Mouse (Mus musculus): ENCODE data around the gene Pnma1. TPM values are rescaled to one million over a fixed set of nuclear protein-coding genes. Genes with fewer than 3 reads are reported as not detected.

The Pnma1 gene
- total and polyA plus RNA-seq, 2 experiments from 2014 or later, result 0.31 TPM; not detected in 1

DNA sequence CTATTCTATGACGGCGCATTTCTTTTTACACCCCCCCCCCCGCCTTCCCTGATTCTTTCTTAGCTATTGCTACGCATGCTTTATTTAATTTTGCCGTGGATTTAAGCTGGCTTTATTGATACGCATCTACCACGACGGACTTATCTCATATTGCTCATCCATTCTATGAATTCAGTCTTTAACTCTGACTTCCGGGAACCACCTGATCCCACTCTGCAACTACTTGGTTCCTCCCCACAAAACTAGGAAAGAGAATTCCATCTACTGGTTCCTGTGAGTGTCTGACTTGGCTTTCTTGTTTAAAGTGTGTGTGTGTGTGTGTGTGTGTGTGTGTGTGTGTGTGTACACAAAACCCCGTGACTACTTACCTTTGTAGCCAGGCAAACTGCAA lies 328 bp upstream of the Pnma1 start:
- Histone ChIP-seq H3K9ac (replicated peaks; ENCODE audit: low read depth, low read length) (peak overlapping the region; percentile 48; the same call in 1 of the 2 replicates), H3K27ac (ENCODE audit: low read depth) (no peak overlapping the region), H3K9me3 (replicated peaks; ENCODE audit: control insufficient read depth, low read length) (no peaks in the 10 kb centered on the region), H3K4me1 (ENCODE audit: control insufficient read depth, insufficient read depth) (peaks cover 13% of the 10 kb centered on the region; the same call in 1 of the 2 replicates), H3K27me3 (ENCODE audit: control insufficient read depth, insufficient read depth, low read length) (no peaks in the 10 kb centered on the region), H3K36me3 (replicated peaks; ENCODE audit: control insufficient read depth, insufficient read depth, low read length) (peaks cover 28% of the 10 kb centered on the region), H3K4me2 (ENCODE audit: low read depth, low read length) (peak overlapping the region; percentile 84), H3K4me3 (ENCODE audit: low read depth, low read length) (peak overlapping the region; percentile 54)
- no peak for ATAC-seq (ENCODE audit: insufficient read depth, low read depth)
- 21% methylated on average over 10 of the region's 10 CpGs for WGBS
- TF ChIP-seq CTCF (IDR thresholded peaks at IDR 0.05; ENCODE audit: low read depth), result no peak
- no peak for TF ChIP-seq EP300 (IDR thresholded peaks at IDR 0.05; ENCODE audit: low read depth)
- no peak for DNase-seq (ENCODE audit: low spot score)

DNA sequence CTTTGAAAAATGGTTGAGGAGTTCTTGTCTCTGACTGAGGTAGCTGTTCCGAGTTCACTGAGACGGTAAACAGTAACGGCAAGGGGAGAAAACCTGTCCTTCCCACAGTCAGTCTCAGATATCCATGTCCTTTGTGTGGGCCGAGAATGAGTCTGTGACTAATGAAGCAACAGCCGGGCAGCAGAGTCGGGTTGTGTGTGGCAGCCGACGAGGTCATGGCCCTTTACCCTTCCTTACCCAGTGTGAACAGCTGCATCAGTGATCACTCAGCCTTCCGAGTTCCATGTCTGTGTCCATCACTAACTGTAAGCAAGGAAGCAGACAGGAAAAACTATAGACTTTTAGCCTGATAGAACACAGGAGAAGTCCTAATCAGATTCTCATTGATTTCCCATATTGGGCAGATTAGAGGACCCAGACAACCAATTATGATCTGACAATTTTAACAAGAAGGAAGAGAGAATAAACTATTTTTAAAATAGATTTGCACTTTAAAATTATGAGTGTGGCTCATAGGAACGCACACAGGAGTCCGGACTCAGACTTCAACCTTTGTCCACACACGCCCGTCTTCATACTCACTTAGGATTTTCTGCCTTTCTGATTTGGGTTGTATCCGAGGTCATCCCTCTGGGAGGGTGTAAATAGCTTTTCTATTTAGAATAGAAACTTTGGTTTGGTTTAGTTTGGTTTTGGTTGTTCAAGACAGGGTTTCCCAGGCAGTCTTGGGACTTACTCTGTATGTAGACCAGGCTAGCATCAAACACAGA lies 5.8 kb downstream of the Pnma1 start:
- 71% methylated on average over 14 of the region's 14 CpGs for WGBS
- Histone ChIP-seq H3K4me2 (ENCODE audit: low read depth, low read length) (no peak overlapping the region), H3K9me3 (replicated peaks; ENCODE audit: control insufficient read depth, low read length) (no peaks in the 10 kb centered on the region), H3K4me3 (ENCODE audit: low read depth, low read length) (no peak overlapping the region), H3K27ac (ENCODE audit: low read depth) (no peak overlapping the region), H3K9ac (replicated peaks; ENCODE audit: low read depth, low read length) (no peak overlapping the region), H3K36me3 (replicated peaks; ENCODE audit: control insufficient read depth, insufficient read depth, low read length) (0 out of 2 replicates have a peak, but pooled peaks cover 5% of the 10 kb centered on the region), H3K27me3 (ENCODE audit: control insufficient read depth, insufficient read depth, low read length) (no peaks in the 10 kb centered on the region), H3K4me1 (ENCODE audit: control insufficient read depth, insufficient read depth) (no peaks in the 10 kb centered on the region)
- ATAC-seq (ENCODE audit: insufficient read depth, low read depth) (no peak), DNase-seq (ENCODE audit: low spot score) (no peak)
- TF ChIP-seq EP300 (IDR thresholded peaks at IDR 0.05; ENCODE audit: low read depth) (no peak), CTCF (IDR thresholded peaks at IDR 0.05; ENCODE audit: low read depth) (no peak)

DNA sequence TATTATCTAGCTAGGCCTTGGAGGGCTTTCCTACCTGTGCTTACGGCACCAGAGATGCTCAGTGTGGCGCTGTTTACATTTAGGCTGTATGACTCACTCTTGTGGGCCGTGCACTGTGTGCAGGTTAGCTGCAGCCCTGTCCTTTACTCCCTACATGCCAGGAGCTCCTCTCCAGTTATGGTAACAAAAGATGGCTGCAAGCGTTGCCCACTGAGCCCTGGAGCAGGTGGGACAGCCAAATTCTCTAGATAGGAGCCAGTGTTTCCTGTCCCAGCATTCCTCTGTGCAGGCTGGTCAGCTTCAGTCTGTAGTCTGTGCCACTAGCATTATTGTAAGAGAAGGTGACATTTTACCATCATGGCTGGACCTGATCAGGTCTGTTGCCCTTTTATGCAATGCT lies 7.0 kb downstream of the Pnma1 start:
- no peak overlapping the region for H3K4me2 ChIP-seq (ENCODE audit: low read depth, low read length)
- H3K27ac ChIP-seq (ENCODE audit: low read depth), result no peak overlapping the region
- no peak overlapping the region for H3K9ac ChIP-seq (replicated peaks; ENCODE audit: low read depth, low read length)
- peaks cover 10% of the 10 kb centered on the region; the same call in 1 of the 2 replicates for H3K36me3 ChIP-seq (replicated peaks; ENCODE audit: control insufficient read depth, insufficient read depth, low read length)
- no peak for DNase-seq (ENCODE audit: low spot score)
- H3K27me3 ChIP-seq (ENCODE audit: control insufficient read depth, insufficient read depth, low read length), result no peaks in the 10 kb centered on the region
- WGBS, result 77% methylated on average over 4 of the region's 4 CpGs
- TF ChIP-seq CTCF (IDR thresholded peaks at IDR 0.05; ENCODE audit: low read depth), result no peak
- TF ChIP-seq EP300 (IDR thresholded peaks at IDR 0.05; ENCODE audit: low read depth), result no peak
- ATAC-seq (ENCODE audit: insufficient read depth, low read depth), result no peak
- no peaks in the 10 kb centered on the region for H3K4me1 ChIP-seq (ENCODE audit: control insufficient read depth, insufficient read depth)
- H3K9me3 ChIP-seq (replicated peaks; ENCODE audit: control insufficient read depth, low read length), result no peaks in the 10 kb centered on the region
- no peak overlapping the region for H3K4me3 ChIP-seq (ENCODE audit: low read depth, low read length)

DNA sequence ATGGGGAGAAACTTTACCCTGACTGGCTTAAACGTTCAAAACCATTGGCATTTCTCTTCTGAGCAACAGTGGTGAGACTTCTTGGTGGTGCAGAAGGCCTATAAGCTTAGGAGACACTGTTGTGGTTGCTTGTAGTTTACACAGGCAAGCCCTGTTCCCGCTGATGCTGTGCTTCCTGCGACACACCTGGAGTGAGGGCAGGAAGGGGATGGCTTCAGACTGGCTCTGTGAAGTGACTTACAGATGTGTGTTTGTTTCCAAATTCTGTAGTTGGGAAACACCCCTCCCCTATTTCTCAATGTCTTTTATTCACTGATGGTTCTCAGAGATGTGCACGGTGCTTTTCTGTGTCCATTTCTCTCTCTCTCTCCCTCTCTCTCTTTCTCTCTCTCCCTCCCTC lies 8.2 kb downstream of the Pnma1 start:
- H3K9me3 ChIP-seq (replicated peaks; ENCODE audit: control insufficient read depth, low read length), result no peaks in the 10 kb centered on the region
- H3K36me3 ChIP-seq (replicated peaks; ENCODE audit: control insufficient read depth, insufficient read depth, low read length), result peaks cover 14% of the 10 kb centered on the region; the same call in 1 of the 2 replicates
- no peak overlapping the region for H3K4me3 ChIP-seq (ENCODE audit: low read depth, low read length)
- H3K4me1 ChIP-seq (ENCODE audit: control insufficient read depth, insufficient read depth), result no peaks in the 10 kb centered on the region
- no peaks in the 10 kb centered on the region for H3K27me3 ChIP-seq (ENCODE audit: control insufficient read depth, insufficient read depth, low read length)
- DNase-seq (ENCODE audit: low spot score) (no peak), ATAC-seq (ENCODE audit: insufficient read depth, low read depth) (no peak)
- H3K9ac ChIP-seq (replicated peaks; ENCODE audit: low read depth, low read length), result no peak overlapping the region
- TF ChIP-seq CTCF (IDR thresholded peaks at IDR 0.05; ENCODE audit: low read depth) (no peak), EP300 (IDR thresholded peaks at IDR 0.05; ENCODE audit: low read depth) (no peak)
- 64% methylated on average over 4 of the region's 4 CpGs for WGBS
- H3K4me2 ChIP-seq (ENCODE audit: low read depth, low read length), result no peak overlapping the region
- no peak overlapping the region for H3K27ac ChIP-seq (ENCODE audit: low read depth)

DNA sequence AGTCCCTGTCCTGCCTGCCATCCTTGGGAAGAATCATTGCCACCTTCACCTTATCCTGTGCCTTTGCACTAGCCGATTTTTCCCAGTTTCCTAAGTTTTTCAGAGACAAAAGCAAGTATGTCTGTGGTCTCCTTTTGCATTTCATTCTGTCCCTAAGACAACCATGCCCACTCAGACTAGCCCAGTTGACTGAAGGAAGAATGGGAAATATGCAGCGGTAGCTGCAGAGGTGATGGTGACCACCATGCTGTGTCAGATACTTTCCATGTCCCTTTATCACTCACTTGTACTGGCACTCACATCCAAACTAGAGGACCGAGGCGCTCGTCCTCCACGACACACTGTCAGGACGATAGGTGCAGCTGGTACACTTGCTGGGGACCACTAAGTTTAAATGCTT lies 11.2 kb downstream of the Pnma1 start:
- Histone ChIP-seq H3K4me1 (ENCODE audit: control insufficient read depth, insufficient read depth) (no peaks in the 10 kb centered on the region), H3K27ac (ENCODE audit: low read depth) (no peak overlapping the region), H3K4me3 (ENCODE audit: low read depth, low read length) (no peak overlapping the region), H3K36me3 (replicated peaks; ENCODE audit: control insufficient read depth, insufficient read depth, low read length) (peaks cover 14% of the 10 kb centered on the region), H3K9me3 (replicated peaks; ENCODE audit: control insufficient read depth, low read length) (no peaks in the 10 kb centered on the region), H3K4me2 (ENCODE audit: low read depth, low read length) (no peak overlapping the region), H3K9ac (replicated peaks; ENCODE audit: low read depth, low read length) (no peak overlapping the region), H3K27me3 (ENCODE audit: control insufficient read depth, insufficient read depth, low read length) (no peaks in the 10 kb centered on the region)
- TF ChIP-seq EP300 (IDR thresholded peaks at IDR 0.05; ENCODE audit: low read depth) (no peak), CTCF (IDR thresholded peaks at IDR 0.05; ENCODE audit: low read depth) (no peak)
- 77% methylated on average over 7 of the region's 7 CpGs for WGBS
- ATAC-seq (ENCODE audit: insufficient read depth, low read depth), result no peak
- DNase-seq (ENCODE audit: low spot score), result no peak

DNA sequence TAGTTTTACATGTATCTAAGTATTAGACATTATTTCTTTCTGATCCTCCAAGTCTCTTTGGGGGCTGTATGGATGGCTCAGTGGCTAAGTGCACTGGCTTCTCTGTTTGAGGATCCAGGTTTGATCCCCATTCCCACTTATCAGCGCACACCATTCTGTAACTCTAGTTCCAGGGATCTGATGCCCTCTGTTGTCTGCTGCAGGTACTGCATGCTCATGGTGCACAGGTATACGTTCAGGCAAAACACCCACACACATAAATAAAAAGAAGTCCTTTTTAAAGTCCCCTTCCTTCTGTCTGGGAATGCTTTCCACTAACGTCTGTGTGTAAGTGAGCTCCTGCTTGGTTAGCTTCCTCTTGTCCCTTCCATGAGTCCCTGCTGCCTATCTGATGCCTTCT lies 16.0 kb downstream of the Pnma1 start:
- Histone ChIP-seq H3K27ac (ENCODE audit: low read depth) (no peak overlapping the region), H3K27me3 (ENCODE audit: control insufficient read depth, insufficient read depth, low read length) (no peaks in the 10 kb centered on the region), H3K4me2 (ENCODE audit: low read depth, low read length) (no peak overlapping the region), H3K9ac (replicated peaks; ENCODE audit: low read depth, low read length) (no peak overlapping the region), H3K9me3 (replicated peaks; ENCODE audit: control insufficient read depth, low read length) (no peaks in the 10 kb centered on the region), H3K4me1 (ENCODE audit: control insufficient read depth, insufficient read depth) (no peaks in the 10 kb centered on the region), H3K4me3 (ENCODE audit: low read depth, low read length) (no peak overlapping the region), H3K36me3 (replicated peaks; ENCODE audit: control insufficient read depth, insufficient read depth, low read length) (peaks cover 20% of the 10 kb centered on the region)
- DNase-seq (ENCODE audit: low spot score) (no peak), ATAC-seq (ENCODE audit: insufficient read depth, low read depth) (no peak)
- 70% methylated on average over 3 of the region's 3 CpGs for WGBS
- no peak for TF ChIP-seq EP300 (IDR thresholded peaks at IDR 0.05; ENCODE audit: low read depth)
- peak; percentile 50 for TF ChIP-seq CTCF (IDR thresholded peaks at IDR 0.05; ENCODE audit: low read depth)
